Mouse (Mus musculus): ENCODE measurements around the gene Slc38a1. TPM values are rescaled to one million over a fixed set of nuclear protein-coding genes. Genes with fewer than 3 reads are reported as not detected.

Gene Slc38a1
- polyA plus RNA-seq, 1 experiment = 141 TPM

DNA sequence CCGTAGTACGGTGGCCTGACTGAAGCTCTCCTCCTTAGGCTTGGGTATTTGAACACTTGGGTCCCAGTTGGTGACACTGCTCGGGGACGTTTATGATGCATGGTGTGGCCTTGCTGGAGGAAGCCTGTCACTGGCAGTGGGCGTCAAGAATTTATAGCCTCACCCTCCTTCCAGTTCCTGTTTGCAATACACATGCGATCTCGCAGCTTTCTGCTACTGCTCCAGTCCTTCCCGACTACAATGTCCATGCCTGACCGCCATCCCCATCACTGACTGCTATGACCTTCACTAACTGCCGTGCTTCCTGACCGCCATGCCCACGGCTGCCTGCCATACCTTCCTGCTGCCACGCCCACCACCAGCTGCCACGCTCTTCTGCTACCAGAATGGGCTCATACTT, 12.8 kb upstream of the Slc38a1 start:
- H3K27ac ChIP-seq (ENCODE audit: insufficient read depth, low read length) = no peak overlapping the region
- WGBS = 91% methylated on average over 14 of the region's 14 CpGs
- H3K4me3 ChIP-seq (replicated peaks; ENCODE audit: insufficient read depth, low read depth, low read length) = no peak overlapping the region
- H3K27me3 ChIP-seq (ENCODE audit: control insufficient read depth, insufficient read depth, low read length) = no peaks in the 10 kb centered on the region
- H3K4me1 ChIP-seq (ENCODE audit: control insufficient read depth, insufficient read depth, low read length) = no peaks in the 10 kb centered on the region
- no peak for DNase-seq
- no peak for TF ChIP-seq CTCF (IDR thresholded peaks at IDR 0.05; ENCODE audit: borderline replicate concordance, insufficient read depth, low read depth, low read length)
- no peak for TF ChIP-seq POLR2A (IDR thresholded peaks at IDR 0.05; ENCODE audit: borderline replicate concordance, insufficient read depth, low read length)

GRCm38 (mm10) chr15:96654714-96655113, 12.0 kb upstream of the Slc38a1 start:
- no peak for TF ChIP-seq CTCF (IDR thresholded peaks at IDR 0.05; ENCODE audit: borderline replicate concordance, insufficient read depth, low read depth, low read length)
- TF ChIP-seq POLR2A (IDR thresholded peaks at IDR 0.05; ENCODE audit: borderline replicate concordance, insufficient read depth, low read length) = no peak
- Histone ChIP-seq H3K27me3 (ENCODE audit: control insufficient read depth, insufficient read depth, low read length) (no peaks in the 10 kb centered on the region), H3K27ac (ENCODE audit: insufficient read depth, low read length) (no peak overlapping the region), H3K4me3 (replicated peaks; ENCODE audit: insufficient read depth, low read depth, low read length) (no peak overlapping the region), H3K4me1 (ENCODE audit: control insufficient read depth, insufficient read depth, low read length) (no peaks in the 10 kb centered on the region)
- WGBS = 67% methylated on average over 8 of the region's 8 CpGs
- no peak for DNase-seq

- TF ChIP-seq POLR2A (IDR thresholded peaks at IDR 0.05; ENCODE audit: borderline replicate concordance, insufficient read depth, low read length) (no peak), CTCF (IDR thresholded peaks at IDR 0.05; ENCODE audit: borderline replicate concordance, insufficient read depth, low read depth, low read length) (no peak)
- H3K27ac ChIP-seq (ENCODE audit: insufficient read depth, low read length) = no peak overlapping the region
- H3K27me3 ChIP-seq (ENCODE audit: control insufficient read depth, insufficient read depth, low read length) = no peaks in the 10 kb centered on the region
- WGBS = 82% methylated on average over 16 of the region's 16 CpGs
- no peak for DNase-seq
- no peaks in the 10 kb centered on the region for H3K4me1 ChIP-seq (ENCODE audit: control insufficient read depth, insufficient read depth, low read length)
- no peak overlapping the region for H3K4me3 ChIP-seq (replicated peaks; ENCODE audit: insufficient read depth, low read depth, low read length)
Measured at GRCm38 (mm10) chr15:96653011-96653410, 10.3 kb upstream of the Slc38a1 start.

DNA sequence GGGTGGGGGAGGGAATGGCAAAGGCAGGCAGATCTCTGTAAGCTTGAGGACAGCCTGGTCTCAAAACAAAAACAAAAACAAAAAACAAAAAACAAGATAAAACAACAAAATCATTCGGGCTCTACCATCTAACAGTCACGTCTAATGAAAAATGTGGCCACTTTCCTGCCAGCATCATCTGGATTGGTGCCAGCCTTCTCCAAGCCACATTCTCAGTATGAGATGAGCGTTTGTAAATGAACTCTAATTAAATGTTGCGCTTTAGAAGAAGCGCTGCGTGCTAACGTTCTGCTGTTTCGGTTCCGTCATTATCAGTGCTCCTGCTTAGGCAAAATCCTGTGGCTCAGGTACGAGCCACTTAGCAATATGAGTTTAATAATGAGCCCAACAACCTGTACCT, 9.8 kb upstream of the Slc38a1 start:
- H3K4me3 ChIP-seq (replicated peaks; ENCODE audit: insufficient read depth, low read depth, low read length) = peak overlapping the region; percentile 15
- WGBS = 12% methylated on average over 10 of the region's 10 CpGs
- no peaks in the 10 kb centered on the region for H3K4me1 ChIP-seq (ENCODE audit: control insufficient read depth, insufficient read depth, low read length)
- no peak for TF ChIP-seq POLR2A (IDR thresholded peaks at IDR 0.05; ENCODE audit: borderline replicate concordance, insufficient read depth, low read length)
- TF ChIP-seq CTCF (IDR thresholded peaks at IDR 0.05; ENCODE audit: borderline replicate concordance, insufficient read depth, low read depth, low read length) = no peak
- no peak for DNase-seq
- no peak overlapping the region for H3K27ac ChIP-seq (ENCODE audit: insufficient read depth, low read length)
- no peaks in the 10 kb centered on the region for H3K27me3 ChIP-seq (ENCODE audit: control insufficient read depth, insufficient read depth, low read length)

GRCm38 (mm10) chr15:96647376-96647775, 4.7 kb upstream of the Slc38a1 start:
- Histone ChIP-seq H3K27me3 (ENCODE audit: control insufficient read depth, insufficient read depth, low read length) (no peaks in the 10 kb centered on the region), H3K4me3 (replicated peaks; ENCODE audit: insufficient read depth, low read depth, low read length) (no peak overlapping the region), H3K4me1 (ENCODE audit: control insufficient read depth, insufficient read depth, low read length) (no peaks in the 10 kb centered on the region), H3K27ac (ENCODE audit: insufficient read depth, low read length) (no peak overlapping the region)
- 46% methylated on average over 15 of the region's 15 CpGs for WGBS
- no peak for TF ChIP-seq CTCF (IDR thresholded peaks at IDR 0.05; ENCODE audit: borderline replicate concordance, insufficient read depth, low read depth, low read length)
- DNase-seq = no peak

DNA sequence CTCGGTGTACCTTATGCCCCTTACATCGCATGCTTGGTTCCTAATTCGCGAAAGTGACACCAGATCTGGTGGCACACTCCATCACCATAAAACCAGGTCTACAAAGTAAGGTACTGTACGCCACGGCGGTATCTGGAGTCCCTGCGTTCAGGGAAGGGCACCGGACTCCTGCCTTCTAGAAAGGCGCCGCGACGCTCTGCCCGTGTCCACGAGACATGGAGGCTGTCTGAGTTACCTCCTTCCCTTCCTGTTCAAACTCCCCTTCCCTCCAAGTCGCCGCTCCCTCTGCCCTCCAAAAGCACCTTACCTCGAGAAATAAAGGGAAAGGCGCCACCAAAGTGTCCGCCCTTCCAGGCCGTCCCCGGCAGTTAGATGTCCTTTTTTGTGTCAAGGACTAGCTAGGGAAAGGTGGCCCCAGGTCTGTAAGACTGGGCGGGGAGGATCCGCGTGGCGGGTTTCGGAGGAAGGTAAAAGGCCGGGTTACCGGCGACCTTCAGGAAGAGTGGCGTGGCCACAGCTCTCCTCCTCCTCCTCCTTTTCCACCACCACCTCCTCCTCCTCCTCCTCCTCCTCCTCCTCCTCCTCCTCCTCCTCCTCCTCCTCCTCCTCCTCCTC, 785 bp downstream of the Slc38a1 start:
- Histone ChIP-seq H3K27ac (ENCODE audit: insufficient read depth, low read length) (peak overlapping the region; percentile 39), H3K4me1 (ENCODE audit: control insufficient read depth, insufficient read depth, low read length) (no peaks in the 10 kb centered on the region; the same call in 1 of the 2 replicates), H3K4me3 (replicated peaks; ENCODE audit: insufficient read depth, low read depth, low read length) (peak overlapping the region; percentile 84), H3K27me3 (ENCODE audit: control insufficient read depth, insufficient read depth, low read length) (no peaks in the 10 kb centered on the region)
- DNase-seq = peak in 1 of 2 experiments; percentile 71
- TF ChIP-seq POLR2A (IDR thresholded peaks at IDR 0.05; ENCODE audit: borderline replicate concordance, insufficient read depth, low read length) (no peak), CTCF (IDR thresholded peaks at IDR 0.05; ENCODE audit: borderline replicate concordance, insufficient read depth, low read depth, low read length) (no peak)
- WGBS = under 1% methylated on average over 31 of the region's 31 CpGs

DNA sequence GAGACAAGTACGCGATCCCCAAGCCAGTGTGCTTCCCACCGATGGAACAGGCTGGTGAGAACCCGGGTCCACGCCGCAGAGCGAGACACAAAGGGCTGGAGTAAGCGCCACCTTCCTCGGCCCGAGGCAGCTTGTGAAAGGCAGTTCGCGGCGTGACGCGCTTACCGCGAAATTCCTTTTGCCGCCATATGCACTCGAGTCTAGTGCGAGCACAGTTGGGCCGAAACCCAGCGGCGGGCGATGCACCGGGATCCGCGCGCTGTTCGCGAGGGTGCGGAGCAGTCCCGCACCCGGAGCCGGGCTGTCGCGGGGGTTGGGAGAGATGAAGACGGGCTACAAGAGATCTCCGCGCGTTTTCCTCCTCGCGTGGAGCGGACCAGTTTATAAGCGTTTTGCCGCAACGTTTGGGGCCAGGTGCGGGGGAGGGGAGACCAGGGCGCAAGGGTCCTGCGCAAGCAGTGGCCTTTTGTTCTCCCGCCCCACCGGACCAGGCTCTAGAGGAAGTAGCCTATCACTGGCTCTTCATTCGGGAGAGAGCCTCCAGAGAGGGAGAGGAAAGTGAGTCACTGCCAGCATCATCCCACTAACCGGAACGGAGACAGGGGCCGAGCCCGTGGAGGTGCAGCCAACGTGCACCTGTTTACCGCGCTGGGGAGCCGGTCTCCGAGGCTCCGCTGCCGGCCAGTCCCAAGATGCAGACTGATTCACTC, 1.4 kb downstream of the Slc38a1 start:
- TF ChIP-seq CTCF (IDR thresholded peaks at IDR 0.05; ENCODE audit: borderline replicate concordance, insufficient read depth, low read depth, low read length) (no peak), POLR2A (IDR thresholded peaks at IDR 0.05; ENCODE audit: borderline replicate concordance, insufficient read depth, low read length) (peak; percentile 63)
- Histone ChIP-seq H3K4me1 (ENCODE audit: control insufficient read depth, insufficient read depth, low read length) (no peaks in the 10 kb centered on the region; the same call in none of the 2 replicates), H3K27me3 (ENCODE audit: control insufficient read depth, insufficient read depth, low read length) (no peaks in the 10 kb centered on the region), H3K27ac (ENCODE audit: insufficient read depth, low read length) (peak overlapping the region; percentile 39), H3K4me3 (replicated peaks; ENCODE audit: insufficient read depth, low read depth, low read length) (peak overlapping the region; percentile 84)
- WGBS = under 1% methylated on average over 63 of the region's 63 CpGs
- DNase-seq = peak; percentile 86 to 88

Data from cerebellum, adult 2 months (tissue).